In the genomic region with DNA sequence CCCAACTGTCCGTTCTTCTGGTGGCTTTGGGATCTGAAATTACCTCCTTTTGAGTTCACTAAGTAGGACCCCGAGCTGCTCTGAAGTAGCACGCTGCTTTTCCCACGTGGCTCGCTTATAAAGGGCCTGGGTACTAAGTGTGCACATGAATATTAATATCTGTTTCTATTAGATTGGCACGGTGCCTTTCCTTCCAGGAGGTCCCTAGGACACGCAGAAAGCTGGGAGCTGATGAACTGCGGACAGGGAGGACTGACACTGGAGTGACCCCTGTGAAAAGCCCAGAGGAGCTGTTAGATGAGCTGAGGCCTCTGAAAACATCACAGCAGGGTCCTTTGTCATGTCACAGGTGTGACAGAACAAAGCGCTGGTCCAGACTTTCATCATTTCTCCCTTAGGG, we compare ENCODE assay signal across 19 mouse cellular contexts. TPM values are rescaled to one million over a fixed set of nuclear protein-coding genes. Genes with fewer than 3 reads are reported as not detected.
DNase-seq lines count a peak whose midpoint lies in the region; ATAC-seq and TF ChIP-seq lines count a peak whose summit lies in the region.
"Had no signal": no experiment of that assay in that cellular context is flagged by ENCODE, and none has a peak within 500 bp of the region (broad histone marks: within the 10 kb centered on the region; RNA-seq: fewer than 3 reads in every experiment).

No protein-coding gene starts in this region.

- no peaks in the 10 kb centered on the region for H3K9me3 ChIP-seq in hindbrain, embryonic 13.5 days
- H3K9me3 ChIP-seq in hindbrain, postnatal 0 days (ENCODE audit: low read length): no peaks in the 10 kb centered on the region
- no peaks in the 10 kb centered on the region for H3K9me3 ChIP-seq in midbrain, embryonic 15.5 days
- H3K9me3 ChIP-seq in midbrain, embryonic 16.5 days (replicated peaks; ENCODE audit: control insufficient read depth, low read length, poor library complexity, severe bottlenecking): no peaks in the 10 kb centered on the region
- H3K9me3 ChIP-seq in hindbrain, embryonic 16.5 days (ENCODE audit: control insufficient read depth, low read length): no peaks in the 10 kb centered on the region
- H3K9me3 ChIP-seq: embryonic facial prominence, embryonic 10.5 days; forebrain, embryonic 15.5 days; heart, embryonic 15.5 days had no signal

- H3K36me3 ChIP-seq in hindbrain, embryonic 13.5 days: no peaks in the 10 kb centered on the region
- H3K36me3 ChIP-seq in hindbrain, postnatal 0 days (ENCODE audit: insufficient read depth, low read length): peaks cover 9% of the 10 kb centered on the region
- H3K36me3 ChIP-seq in midbrain, embryonic 15.5 days (replicated peaks): no peaks in the 10 kb centered on the region
- H3K36me3 ChIP-seq in midbrain, embryonic 16.5 days (ENCODE audit: control insufficient read depth, insufficient read depth, low read length): no peaks in the 10 kb centered on the region
- 0 out of 2 replicates have a peak, but pooled peaks cover 2% of the 10 kb centered on the region for H3K36me3 ChIP-seq in hindbrain, embryonic 16.5 days (ENCODE audit: control insufficient read depth, insufficient read depth, low read length)
- H3K36me3 ChIP-seq: forebrain, embryonic 15.5 days; heart, embryonic 15.5 days had no signal

- no peak for TF ChIP-seq POLR2A in brain, embryonic 14.5 days (IDR thresholded peaks at IDR 0.05; ENCODE audit: borderline replicate concordance, extremely low read depth, insufficient read depth, insufficient read length, poor library complexity, severe bottlenecking)

- DNase-seq in hindbrain, postnatal 0 days (ENCODE audit: low spot score): no peak
- peak; percentile 40 for DNase-seq in brain, embryonic 14.5 days (ENCODE audit: low read depth)
- no peak for DNase-seq in right cerebral cortex, postnatal 36 days (ENCODE audit: low spot score in 2 of 2)
- DNase-seq: adrenal gland, adult 2 months; adrenal gland, postnatal 25 days; cerebellum, adult 2 months; cerebellum, postnatal 10 days; gastrocnemius, postnatal 36 days; heart, adult 18-20 months; heart, postnatal 14 days had no signal

- no peak for ATAC-seq in hindbrain, embryonic 13.5 days (ENCODE audit: low FRiP score)
- no peak for ATAC-seq in hindbrain, postnatal 0 days
- ATAC-seq in midbrain, embryonic 15.5 days (replicated peaks): no peak
- ATAC-seq in midbrain, embryonic 16.5 days: no peak
- no peak for ATAC-seq in hindbrain, embryonic 16.5 days
- ATAC-seq: inflammation-experienced regulatory T-cells, adult 6 months had no signal

- no peak overlapping the region for H3K4me2 ChIP-seq in hindbrain, embryonic 13.5 days
- no peak overlapping the region for H3K4me2 ChIP-seq in hindbrain, postnatal 0 days (ENCODE audit: low read depth, low read length)
- H3K4me2 ChIP-seq in midbrain, embryonic 15.5 days: no peak overlapping the region
- H3K4me2 ChIP-seq in midbrain, embryonic 16.5 days (ENCODE audit: low read length): no peak overlapping the region
- no peak overlapping the region for H3K4me2 ChIP-seq in hindbrain, embryonic 16.5 days (ENCODE audit: low read length)
- H3K4me2 ChIP-seq: forebrain, embryonic 15.5 days; heart, embryonic 11.5 days; heart, embryonic 15.5 days had no signal

- H3K27ac ChIP-seq in hindbrain, embryonic 13.5 days: peak overlapping the region; percentile 66
- H3K27ac ChIP-seq in hindbrain, postnatal 0 days: no peak overlapping the region
- H3K27ac ChIP-seq in midbrain, embryonic 15.5 days: 0 out of 2 replicates have a peak overlapping the region, but pooled peaks have one; percentile 41
- H3K27ac ChIP-seq in midbrain, embryonic 16.5 days (ENCODE audit: low read length): no peak overlapping the region
- no peak overlapping the region; the same call in 1 of the 2 replicates for H3K27ac ChIP-seq in hindbrain, embryonic 16.5 days (ENCODE audit: low read depth, low read length)
- H3K27ac ChIP-seq: embryonic facial prominence, embryonic 10.5 days; forebrain, embryonic 15.5 days; heart, embryonic 15.5 days had no signal

- peaks cover 30% of the 10 kb centered on the region for H3K4me1 ChIP-seq in hindbrain, embryonic 13.5 days (replicated peaks)
- H3K4me1 ChIP-seq in hindbrain, postnatal 0 days (ENCODE audit: insufficient read depth, low read length): no peaks in the 10 kb centered on the region
- H3K4me1 ChIP-seq in midbrain, embryonic 15.5 days: peaks cover 16% of the 10 kb centered on the region
- H3K4me1 ChIP-seq in midbrain, embryonic 16.5 days (ENCODE audit: control insufficient read depth, insufficient read depth, low read length): peaks cover 8% of the 10 kb centered on the region; the same call in 1 of the 2 replicates
- H3K4me1 ChIP-seq in hindbrain, embryonic 16.5 days (ENCODE audit: control insufficient read depth, insufficient read depth, low read depth, low read length): no peaks in the 10 kb centered on the region; the same call in 1 of the 2 replicates
- H3K4me1 ChIP-seq: forebrain, embryonic 15.5 days; heart, embryonic 15.5 days had no signal

- H3K27me3 ChIP-seq in hindbrain, embryonic 13.5 days: no peaks in the 10 kb centered on the region
- H3K27me3 ChIP-seq in hindbrain, postnatal 0 days (ENCODE audit: insufficient read depth, low read length): no peaks in the 10 kb centered on the region
- no peaks in the 10 kb centered on the region for H3K27me3 ChIP-seq in midbrain, embryonic 15.5 days (replicated peaks)
- H3K27me3 ChIP-seq in midbrain, embryonic 16.5 days (ENCODE audit: control insufficient read depth, insufficient read depth, low read depth, low read length): no peaks in the 10 kb centered on the region
- H3K27me3 ChIP-seq in hindbrain, embryonic 16.5 days (replicated peaks; ENCODE audit: control insufficient read depth, insufficient read depth, low read length): no peaks in the 10 kb centered on the region
- H3K27me3 ChIP-seq: forebrain, embryonic 15.5 days; heart, embryonic 15.5 days had no signal

- H3K9ac ChIP-seq in hindbrain, embryonic 13.5 days: no peak overlapping the region
- H3K9ac ChIP-seq in hindbrain, postnatal 0 days (replicated peaks; ENCODE audit: low read length): no peak overlapping the region
- H3K9ac ChIP-seq in midbrain, embryonic 15.5 days: no peak overlapping the region
- H3K9ac ChIP-seq in midbrain, embryonic 16.5 days (ENCODE audit: low read depth, low read length): no peak overlapping the region
- H3K9ac ChIP-seq in hindbrain, embryonic 16.5 days (ENCODE audit: low read depth, low read length): peak overlapping the region; percentile 24; the same call in 1 of the 2 replicates
- H3K9ac ChIP-seq: forebrain, embryonic 15.5 days; heart, embryonic 15.5 days had no signal

- 40% methylated on average over 9 of the region's 9 CpGs for WGBS in hindbrain, embryonic 13.5 days
- WGBS in hindbrain, postnatal 0 days: 39% methylated on average over 9 of the region's 9 CpGs
- WGBS in midbrain, embryonic 15.5 days: 41% methylated on average over 9 of the region's 9 CpGs
- 36% methylated on average over 9 of the region's 9 CpGs for WGBS in midbrain, embryonic 16.5 days
- WGBS in hindbrain, embryonic 16.5 days: 40% methylated on average over 9 of the region's 9 CpGs

- no peak for TF ChIP-seq CTCF in hindbrain, postnatal 0 days (IDR thresholded peaks at IDR 0.05; ENCODE audit: low read depth)
- TF ChIP-seq CTCF in brain, embryonic 14.5 days (IDR thresholded peaks at IDR 0.05; ENCODE audit: borderline replicate concordance, extremely low read depth, insufficient read depth, insufficient read length): no peak

- H3K4me3 ChIP-seq in hindbrain, embryonic 13.5 days: no peak overlapping the region
- no peak overlapping the region for H3K4me3 ChIP-seq in hindbrain, postnatal 0 days (ENCODE audit: low read length)
- H3K4me3 ChIP-seq in midbrain, embryonic 15.5 days: no peak overlapping the region
- H3K4me3 ChIP-seq in midbrain, embryonic 16.5 days (ENCODE audit: low read depth, low read length): no peak overlapping the region
- H3K4me3 ChIP-seq in hindbrain, embryonic 16.5 days (ENCODE audit: low read length): no peak overlapping the region
- H3K4me3 ChIP-seq: embryonic facial prominence, embryonic 10.5 days; forebrain, embryonic 15.5 days; heart, embryonic 15.5 days had no signal

RNA-seq across cellular contexts. Expression of a gene that starts 57.7 kb away (rescaled TPM):
- 47.9 and 51.3 TPM in 2 replicates for polyA plus RNA-seq in hindbrain, embryonic 13.5 days (2015; fragmentation: Nextera tagmentation; extraction: Ambion mirVana)
- 45.5 and 46.7 TPM in 2 replicates for total RNA-seq in hindbrain, postnatal 0 days (2014; rRNA removed)
- 75.2 and 83.9 TPM in 2 replicates for polyA plus RNA-seq in hindbrain, postnatal 0 days (2015; fragmentation: Nextera tagmentation; extraction: Ambion mirVana)
- polyA plus RNA-seq in midbrain, embryonic 15.5 days (2015; fragmentation: Nextera tagmentation; extraction: Ambion mirVana): 50.4 and 52.8 TPM in 2 replicates
- polyA plus RNA-seq in midbrain, embryonic 16.5 days (2015; fragmentation: Nextera tagmentation; extraction: Ambion mirVana): 68.9 and 70.6 TPM in 2 replicates
- 16.5 and 23.0 TPM in 2 replicates for polyA plus RNA-seq in brain, embryonic 14.5 days (2012; rRNA removed)
- 65.9 and 76.2 TPM in 2 replicates for polyA plus RNA-seq in hindbrain, embryonic 16.5 days (2015; fragmentation: Nextera tagmentation; extraction: Ambion mirVana)

Comparison
In these comparisons a context has a peak if more than half of its experiments do, and no peak if none do; other contexts are left out.
1. H3K27ac ChIP-seq: peak in hindbrain, embryonic 13.5 days (single experiment) and midbrain, embryonic 15.5 days (single experiment); none in hindbrain, postnatal 0 days (single experiment), midbrain, embryonic 16.5 days (single experiment) and hindbrain, embryonic 16.5 days (single experiment).